ENCODE assay signal across 8 mouse cellular contexts in genomic region chr15:96460451-96460729, GRCm38 (mm10). TPM values are rescaled to one million over a fixed set of nuclear protein-coding genes. Genes with fewer than 3 reads are reported as not detected.
DNase-seq lines count a peak whose midpoint lies in the region; ATAC-seq and TF ChIP-seq lines count a peak whose summit lies in the region.

No protein-coding gene starts in this region.

- no peak for TF ChIP-seq CTCF in layer of hippocampus, adult 2 months (conservative IDR thresholded peaks at IDR 0.05)
- no peak for TF ChIP-seq CTCF in midbrain, postnatal 0 days (IDR thresholded peaks at IDR 0.05)

- H3K27me3 ChIP-seq in embryonic facial prominence, embryonic 11.5 days (ENCODE audit: control insufficient read depth, insufficient read depth, low read length) = no peaks in the 10 kb centered on the region
- H3K27me3 ChIP-seq in hindbrain, embryonic 16.5 days (replicated peaks; ENCODE audit: control insufficient read depth, insufficient read depth, low read length) = no peaks in the 10 kb centered on the region
- no peaks in the 10 kb centered on the region for H3K27me3 ChIP-seq in midbrain, postnatal 0 days (ENCODE audit: insufficient read depth, low read length)

- H3K4me1 ChIP-seq in embryonic facial prominence, embryonic 11.5 days (ENCODE audit: control insufficient read depth, insufficient read depth, low read length) = no peaks in the 10 kb centered on the region
- peaks cover 7% of the 10 kb centered on the region for H3K4me1 ChIP-seq in hindbrain, embryonic 16.5 days (ENCODE audit: control insufficient read depth, insufficient read depth, low read depth, low read length)
- no peaks in the 10 kb centered on the region for H3K4me1 ChIP-seq in midbrain, postnatal 0 days (ENCODE audit: insufficient read depth, low read length)

- DNase-seq in layer of hippocampus, adult 2 months (ENCODE audit: low spot score in 2 of 2) = no peak
- no peak for DNase-seq in layer of hippocampus, postnatal 36 days
- DNase-seq in embryonic facial prominence, embryonic 11.5 days (ENCODE audit: low spot score) = no peak
- no peak for DNase-seq in midbrain, postnatal 0 days (ENCODE audit: low spot score)
- no peak for DNase-seq in frontal cortex, postnatal 36 days (ENCODE audit: low spot score in 2 of 2)
- DNase-seq in right cerebral cortex, adult 2 months (ENCODE audit: low spot score in 2 of 2) = no peak
- DNase-seq in adrenal gland, postnatal 25 days = no peak

- H3K4me3 ChIP-seq in layer of hippocampus, adult 2 months = peak overlapping the region; percentile 85
- peak overlapping the region; percentile 91 for H3K4me3 ChIP-seq in embryonic facial prominence, embryonic 11.5 days (ENCODE audit: low read depth, low read length)
- peak overlapping the region; percentile 81 for H3K4me3 ChIP-seq in hindbrain, embryonic 16.5 days (ENCODE audit: low read length)
- peak overlapping the region; percentile 93 for H3K4me3 ChIP-seq in midbrain, postnatal 0 days (ENCODE audit: low read depth, low read length)

- H3K9me3 ChIP-seq in embryonic facial prominence, embryonic 11.5 days (replicated peaks; ENCODE audit: control insufficient read depth, low read length) = no peaks in the 10 kb centered on the region
- no peaks in the 10 kb centered on the region for H3K9me3 ChIP-seq in hindbrain, embryonic 16.5 days (ENCODE audit: control insufficient read depth, low read length)
- no peaks in the 10 kb centered on the region for H3K9me3 ChIP-seq in midbrain, postnatal 0 days (ENCODE audit: low read length)

- peak; percentile 71; the same call in 1 of the 2 replicates for ATAC-seq in embryonic facial prominence, embryonic 11.5 days (replicated peaks; ENCODE audit: insufficient number of reproducible peaks, low FRiP score, low TSS enrichment, low read depth)
- no peak for ATAC-seq in hindbrain, embryonic 16.5 days
- ATAC-seq in midbrain, postnatal 0 days (ENCODE audit: low FRiP score) = no peak

- H3K4me2 ChIP-seq in embryonic facial prominence, embryonic 11.5 days (ENCODE audit: low read depth, low read length) = peak overlapping the region; percentile 49
- H3K4me2 ChIP-seq in hindbrain, embryonic 16.5 days (ENCODE audit: low read length) = peak overlapping the region; percentile 61
- peak overlapping the region; percentile 71 for H3K4me2 ChIP-seq in midbrain, postnatal 0 days (ENCODE audit: low read depth, low read length, poor library complexity, severe bottlenecking)

- peak overlapping the region; percentile 94 for H3K9ac ChIP-seq in embryonic facial prominence, embryonic 11.5 days (replicated peaks; ENCODE audit: low read length)
- H3K9ac ChIP-seq in hindbrain, embryonic 16.5 days (ENCODE audit: low read depth, low read length) = peak overlapping the region; percentile 83
- H3K9ac ChIP-seq in midbrain, postnatal 0 days (replicated peaks; ENCODE audit: low read length, poor library complexity, severe bottlenecking) = peak overlapping the region; percentile 87

- WGBS in embryonic facial prominence, embryonic 11.5 days = 0% methylated on average over 30 of the region's 50 CpGs
- 0% methylated on average over 14 of the region's 50 CpGs for WGBS in hindbrain, embryonic 16.5 days
- WGBS in midbrain, postnatal 0 days = 0% methylated on average over 13 of the region's 50 CpGs

- H3K27ac ChIP-seq in layer of hippocampus, adult 2 months = peak overlapping the region; percentile 97
- H3K27ac ChIP-seq in embryonic facial prominence, embryonic 11.5 days (replicated peaks; ENCODE audit: low read depth, low read length) = peak overlapping the region; percentile 99
- peak overlapping the region; percentile 97 for H3K27ac ChIP-seq in hindbrain, embryonic 16.5 days (ENCODE audit: low read depth, low read length)
- peak overlapping the region; percentile 91 for H3K27ac ChIP-seq in midbrain, postnatal 0 days (ENCODE audit: low read depth, low read length)

- no peaks in the 10 kb centered on the region for H3K36me3 ChIP-seq in embryonic facial prominence, embryonic 11.5 days (replicated peaks; ENCODE audit: control insufficient read depth, insufficient read depth, low read depth, low read length)
- H3K36me3 ChIP-seq in hindbrain, embryonic 16.5 days (ENCODE audit: control insufficient read depth, insufficient read depth, low read length) = no peaks in the 10 kb centered on the region
- H3K36me3 ChIP-seq in midbrain, postnatal 0 days (ENCODE audit: insufficient read depth, low read length) = no peaks in the 10 kb centered on the region

RNA-seq across cellular contexts. Expression of gene Scaf11, which starts 0.3 kb away (rescaled TPM):
- 10 to 100 TPM; 55.8 to 57.8 TPM for total RNA-seq in layer of hippocampus, adult 2 months (2021)
- total RNA-seq in layer of hippocampus, postnatal 36 days (2021) = 10 to 100 TPM; 52.5 to 53.6 TPM
- polyA plus RNA-seq in embryonic facial prominence, embryonic 11.5 days (2014; fragmentation: Nextera tagmentation; extraction: Ambion mirVana) = 123 and 138 TPM in 2 replicates
- polyA plus RNA-seq in hindbrain, embryonic 16.5 days (2015; fragmentation: Nextera tagmentation; extraction: Ambion mirVana) = 39.4 and 41.5 TPM in 2 replicates
- 27.7 and 30.7 TPM in 2 replicates for total RNA-seq in midbrain, postnatal 0 days (2014; rRNA removed)
- polyA plus RNA-seq in midbrain, postnatal 0 days (2015; fragmentation: Nextera tagmentation; extraction: Ambion mirVana) = 35.0 and 41.7 TPM in 2 replicates
- total RNA-seq in adrenal gland, postnatal 25 days (2021) = 83.2 and 90.0 TPM in 2 replicates
